Mouse (Mus musculus) embryonic facial prominence, embryonic 14.5 days (tissue): ENCODE data around the gene Zfp263. TPM values are rescaled to one million over a fixed set of nuclear protein-coding genes. Genes with fewer than 3 reads are reported as not detected.

Experiments
- ATAC-seq: fragments of 200-750 bp; cut with Nextera tagmentation; 2 replicates; pipeline ENCODE4 v1.8.0; 2017; ENCODE audit warnings: low read depth, moderate number of reproducible peaks, moderate TSS enrichment
- DNase-seq: peaks from one replicate; pipeline ENCODE4 v3.0.0-alpha.2; 2015; ENCODE audit warnings: low spot score
- H3K27ac ChIP-seq: fragments of 300-500 bp; sonication (generic); replicated peaks from 2 replicates; pipeline ENCODE4 v1.5.1; 2014; ENCODE audit warnings: low read depth, mild to moderate bottlenecking, low read length, moderate library complexity
- H3K27me3 ChIP-seq: fragments of 300-500 bp; sonication (generic); replicated peaks from 2 replicates; pipeline ENCODE4 v1.6.1; 2014; ENCODE audit warnings: low read length; ENCODE audit not compliant: control insufficient read depth, insufficient read depth
- H3K36me3 ChIP-seq: fragments of 300-500 bp; sonication (generic); 2 replicates; pipeline ENCODE4 v1.6.1; 2014; ENCODE audit warnings: low read length, mixed read lengths; ENCODE audit not compliant: control insufficient read depth, insufficient read depth
- H3K4me1 ChIP-seq: fragments of 300-500 bp; sonication (generic); 2 replicates; pipeline ENCODE4 v1.6.1; 2014; ENCODE audit warnings: antibody characterized with exemption, low read length; ENCODE audit not compliant: control insufficient read depth, insufficient read depth
- H3K4me2 ChIP-seq: fragments of 300-500 bp; sonication (generic); 2 replicates; pipeline ENCODE4 v1.6.1; 2014; ENCODE audit warnings: low read depth, mild to moderate bottlenecking, low read length, moderate library complexity, mixed read lengths
- H3K4me3 ChIP-seq: fragments of 300-500 bp; sonication (generic); 2 replicates; pipeline ENCODE4 v1.5.1; 2014; ENCODE audit warnings: low read depth, mild to moderate bottlenecking, low read length
- H3K9ac ChIP-seq: fragments of 300-500 bp; sonication (generic); 2 replicates; pipeline ENCODE4 v1.6.1; 2014; ENCODE audit warnings: low read depth, mild to moderate bottlenecking, low read length, moderate library complexity, mixed read lengths
- H3K9me3 ChIP-seq: fragments of 300-500 bp; sonication (generic); 2 replicates; pipeline ENCODE4 v1.6.1; 2016; ENCODE audit warnings: low read length; ENCODE audit not compliant: control insufficient read depth
- polyA plus RNA-seq: library from polyadenylated mRNA; unstranded; fragments of >200 nt; fragmentation: Nextera tagmentation; extraction: Ambion mirVana; gene quantifications from 2 replicates; pipeline ENCODE4 v1.2.1, GENCODE M21; 2014

Zfp263 gene
- polyA plus RNA-seq, 1 experiment from 2014 or later, result 20.5 TPM

GRCm38 (mm10) chr16:3781237-3781636 is 37.3 kb downstream of the Zfp263 start:
- H3K9me3 ChIP-seq, result no peaks in the 10 kb centered on the region
- H3K27me3 ChIP-seq, result no peaks in the 10 kb centered on the region
- no peaks in the 10 kb centered on the region for H3K4me1 ChIP-seq
- no peaks in the 10 kb centered on the region for H3K36me3 ChIP-seq
- DNase-seq, result peak; percentile 38
- H3K27ac ChIP-seq, result no peak overlapping the region
- ATAC-seq, result peak; percentile 87
- no peak overlapping the region for H3K4me3 ChIP-seq
- H3K9ac ChIP-seq, result no peak overlapping the region
- H3K4me2 ChIP-seq, result no peak overlapping the region

DNA sequence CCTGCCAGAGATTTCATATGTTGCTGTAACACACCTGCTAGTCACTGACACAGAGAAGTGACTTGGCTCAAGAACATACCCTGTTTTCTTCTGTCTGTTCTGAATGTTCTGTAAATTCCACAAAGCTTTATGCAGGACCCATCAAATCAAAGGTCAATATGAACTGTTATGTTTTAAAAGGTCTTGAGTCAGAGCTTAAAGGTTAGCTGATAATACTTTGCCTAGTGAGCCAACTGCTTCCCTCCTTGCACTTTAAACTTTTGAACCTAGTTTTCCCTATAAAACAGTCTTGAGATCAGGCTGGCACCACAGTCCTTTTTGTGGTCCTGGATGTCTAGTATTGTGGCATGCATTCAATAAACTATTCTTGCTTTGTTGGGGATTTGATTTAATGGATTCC is 44.5 kb downstream of the Zfp263 start:
- Histone ChIP-seq H3K27me3 (no peaks in the 10 kb centered on the region), H3K27ac (no peak overlapping the region), H3K4me2 (no peak overlapping the region), H3K4me3 (no peak overlapping the region), H3K9me3 (no peaks in the 10 kb centered on the region), H3K9ac (no peak overlapping the region), H3K36me3 (no peaks in the 10 kb centered on the region), H3K4me1 (no peaks in the 10 kb centered on the region)
- ATAC-seq (no peak), DNase-seq (no peak)

Other genes with a start within 250 kb of the Zfp263 start
- not detected in 2 replicates for gene Olfr161, start 153.1 kb upstream of the Zfp263 start, polyA plus RNA-seq
- gene Mefv, start 26.0 kb upstream of the Zfp263 start, polyA plus RNA-seq, result not detected in 2 replicates
- gene Olfr15, start 86.8 kb downstream of the Zfp263 start, polyA plus RNA-seq, result 0.60 and 0.93 TPM in 2 replicates
- gene Zfp174, start 103.2 kb downstream of the Zfp263 start, polyA plus RNA-seq, result 0.83 and 1.2 TPM in 2 replicates
- gene Naa60, start 128.3 kb downstream of the Zfp263 start, polyA plus RNA-seq, result 55.4 and 58.2 TPM in 2 replicates
- gene Zfp597, start 140.5 kb downstream of the Zfp263 start, polyA plus RNA-seq, result 7.2 and 8.1 TPM in 2 replicates
- 3.0 and 3.7 TPM in 2 replicates for gene Gm20695, start 140.6 kb downstream of the Zfp263 start, polyA plus RNA-seq
- 7.9 and 8.1 TPM in 2 replicates for gene 1700037C18Rik, start 164.6 kb downstream of the Zfp263 start, polyA plus RNA-seq
- gene Cluap1, start 164.7 kb downstream of the Zfp263 start, polyA plus RNA-seq, result 32.0 and 32.2 TPM in 2 replicates
- gene Nlrc3, start 232.5 kb downstream of the Zfp263 start, polyA plus RNA-seq, result 0.67 and 1.1 TPM in 2 replicates